Mouse (Mus musculus) testis, postnatal 10 days (tissue): ENCODE measurements around the gene Xirp1.

ENCODE experiments used
- DNase-seq: peaks from one replicate; pipeline ENCODE4 v3.0.0; 2021; ENCODE audit warnings: low spot score

Gene Xirp1

GRCm38 (mm10) chr9:120023086-120023811 lies at the start of gene Xirp1:
TSS of gene Xirp1 (minus strand) at chr9:120023598.
- DNase-seq = no peak

- peak; percentile 87 for DNase-seq
Observed at GRCm38 (mm10) chr9:120073169-120073568, 49.8 kb upstream of the Xirp1 start.

DNA sequence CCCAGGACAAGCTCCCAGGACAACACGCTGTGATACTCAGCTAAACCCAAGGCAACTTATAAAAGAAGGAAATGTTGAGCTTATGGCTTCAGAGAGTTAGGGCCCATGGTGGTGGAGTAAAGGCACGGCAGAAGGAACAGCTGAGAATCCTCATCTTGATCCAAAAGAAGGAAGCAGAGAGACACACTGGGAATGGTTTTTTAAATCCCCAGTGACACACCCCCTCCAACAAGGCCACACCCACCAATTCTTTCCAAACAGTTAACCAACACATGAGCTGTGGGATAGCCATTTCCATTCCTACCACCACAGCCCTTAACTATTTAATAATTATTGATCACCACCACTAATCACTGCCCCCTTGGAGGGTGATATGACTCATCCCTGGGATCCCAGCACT lies 47.9 kb upstream of the Xirp1 start:
- DNase-seq = no peak

GRCm38 (mm10) chr9:120069779-120070178 lies 46.4 kb upstream of the Xirp1 start, which contains the start of gene Cx3cr1:
TSS of gene Cx3cr1 (minus strand) at chr9:120069879.
- DNase-seq = no peak

DNA sequence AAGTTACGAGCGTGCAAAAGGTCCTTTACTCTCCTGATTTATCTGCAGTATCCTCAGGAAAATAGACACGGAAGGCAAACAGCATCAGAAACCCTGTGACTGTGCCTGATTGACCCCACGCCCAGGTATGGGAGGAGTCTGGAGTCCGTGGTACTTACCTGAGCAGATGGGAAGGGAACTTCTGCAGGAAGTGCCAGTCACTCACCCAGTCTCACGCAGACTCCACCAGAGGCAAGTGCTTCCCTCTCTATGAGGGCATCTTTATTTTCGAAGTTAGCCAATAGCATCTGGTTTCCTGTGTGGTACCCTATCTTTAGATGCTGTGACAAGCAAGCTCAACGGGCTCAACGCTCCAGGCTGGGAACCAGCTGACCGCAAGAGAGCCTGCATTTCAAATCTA lies 44.6 kb upstream of the Xirp1 start:
- no peak for DNase-seq

GRCm38 (mm10) chr9:120067609-120068008 lies 44.2 kb upstream of the Xirp1 start:
- DNase-seq = no peak

GRCm38 (mm10) chr9:120064317-120064716 lies 40.9 kb upstream of the Xirp1 start:
- DNase-seq = no peak

DNA sequence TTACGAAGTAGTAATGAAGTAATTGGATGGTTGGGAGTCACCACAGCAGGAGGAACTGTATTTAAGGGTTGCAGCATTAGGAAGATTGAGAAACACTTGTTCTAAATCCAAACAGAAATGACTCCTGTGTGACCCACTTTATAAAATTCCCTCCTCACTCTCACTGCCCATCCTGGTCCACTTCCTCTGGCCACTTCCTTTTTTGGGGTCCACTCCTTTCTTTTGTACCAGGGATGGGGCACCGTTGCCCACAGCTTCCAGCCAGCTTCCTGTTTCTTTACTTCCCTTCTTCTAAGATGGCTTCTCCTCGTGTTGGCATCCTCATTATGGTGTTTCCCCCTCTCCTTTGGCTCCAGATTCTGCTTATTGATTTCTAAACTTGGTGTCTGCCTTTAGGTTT lies 35.3 kb upstream of the Xirp1 start:
- DNase-seq = no peak

DNA sequence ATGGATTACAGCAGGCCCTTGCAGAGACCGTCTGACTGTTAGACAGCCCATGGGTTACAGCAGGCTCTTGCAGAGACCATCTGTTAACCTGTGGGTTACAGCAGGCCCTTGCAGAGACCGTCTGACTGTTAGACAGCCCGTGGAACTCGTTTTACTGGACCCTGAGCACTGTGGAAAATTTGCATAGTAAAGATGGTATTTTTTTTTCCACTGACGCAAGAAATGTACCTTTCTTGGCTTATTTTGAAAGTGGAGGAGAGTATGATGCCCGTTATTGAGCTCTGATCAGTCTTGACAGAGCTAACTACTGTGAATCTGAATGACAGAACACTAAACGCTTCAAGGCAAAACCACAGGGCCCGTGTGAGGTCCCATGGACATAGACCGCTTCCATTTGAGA lies 32.8 kb upstream of the Xirp1 start:
- DNase-seq = no peak

DNA sequence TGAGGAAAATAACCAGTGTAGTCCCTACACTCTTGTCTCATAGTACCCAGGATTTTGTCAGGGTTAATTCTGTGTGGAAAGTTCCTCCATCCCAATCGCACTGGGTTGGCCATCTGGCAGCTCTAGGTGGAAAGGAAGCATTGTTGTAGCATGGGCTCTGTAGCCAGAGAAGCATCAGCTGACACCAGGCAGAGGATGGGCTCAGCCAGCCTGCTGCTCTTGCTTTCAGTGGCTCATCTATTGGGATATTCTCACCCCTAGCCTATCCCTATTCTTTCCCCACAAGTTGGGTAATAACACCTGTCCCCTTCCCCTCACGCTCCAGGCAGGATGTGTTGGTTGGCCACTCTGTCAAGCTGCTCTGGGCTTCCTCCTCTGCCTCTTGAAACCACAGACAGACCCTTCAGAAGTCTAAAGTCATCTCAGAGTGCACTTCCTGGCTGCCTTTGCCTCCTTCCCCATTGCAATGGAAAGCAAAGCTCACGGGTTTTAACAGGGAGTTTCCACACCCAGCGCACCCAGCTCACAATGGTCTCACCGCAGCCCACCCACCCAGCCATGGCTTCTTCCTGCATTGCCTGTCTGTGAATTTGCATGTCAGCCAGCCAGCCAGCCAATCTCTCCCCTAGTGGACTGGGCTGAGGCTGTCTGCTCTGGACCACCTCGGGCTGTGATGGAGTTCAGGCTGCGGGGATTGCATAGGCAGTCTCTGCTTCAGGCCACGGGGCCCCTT lies 31.3 kb upstream of the Xirp1 start:
- DNase-seq = no peak

GRCm38 (mm10) chr9:120049407-120049806 lies 26.0 kb upstream of the Xirp1 start:
- no peak for DNase-seq

GRCm38 (mm10) chr9:120048495-120048894 lies 25.1 kb upstream of the Xirp1 start:
- no peak for DNase-seq

DNA sequence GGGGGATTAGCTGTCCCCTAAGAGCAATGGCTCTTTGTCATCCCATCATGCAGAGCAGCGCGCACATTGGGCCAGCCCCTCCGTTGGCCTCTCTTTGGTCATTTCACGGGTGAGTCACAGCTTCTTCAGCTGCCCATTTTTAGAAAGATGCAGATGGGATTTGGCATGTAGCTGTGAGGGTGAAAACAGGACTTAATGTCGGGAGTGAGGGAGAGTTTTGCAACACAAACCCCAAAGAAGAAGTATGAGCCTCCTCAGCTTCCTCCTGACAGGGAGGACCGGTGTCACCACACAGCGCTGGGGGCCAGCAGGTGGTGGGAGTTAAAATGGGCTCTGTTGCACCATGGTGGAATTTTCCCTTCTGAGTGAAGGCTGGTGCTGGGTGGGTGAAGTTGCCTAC lies 19.7 kb upstream of the Xirp1 start:
- DNase-seq = no peak

GRCm38 (mm10) chr9:120037414-120037813 lies 14.0 kb upstream of the Xirp1 start:
- DNase-seq = no peak

- no peak for DNase-seq
Observed at GRCm38 (mm10) chr9:120034375-120034774, 11.0 kb upstream of the Xirp1 start.

- DNase-seq = no peak
Observed at GRCm38 (mm10) chr9:120032710-120033109, 9.3 kb upstream of the Xirp1 start.

DNA sequence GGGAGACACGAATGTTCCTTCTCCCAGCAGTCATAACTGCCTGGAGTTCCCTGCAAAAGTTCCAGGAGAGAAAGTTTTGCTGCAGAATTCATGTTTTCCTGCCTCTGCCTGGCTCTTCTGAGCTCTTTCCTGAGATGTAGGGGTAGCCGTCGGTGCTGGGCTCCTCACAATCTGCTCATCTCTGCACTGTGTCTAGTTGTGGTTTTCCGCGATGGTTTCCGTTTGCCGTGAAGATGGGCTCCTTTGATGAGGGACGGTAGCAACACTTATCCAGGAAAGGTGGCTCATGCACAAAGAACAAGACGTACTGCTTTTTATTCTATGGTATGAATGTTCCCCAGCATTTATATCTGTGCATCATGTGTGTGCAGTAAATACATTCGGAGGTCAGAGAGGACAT lies 7.0 kb upstream of the Xirp1 start:
- no peak for DNase-seq

DNA sequence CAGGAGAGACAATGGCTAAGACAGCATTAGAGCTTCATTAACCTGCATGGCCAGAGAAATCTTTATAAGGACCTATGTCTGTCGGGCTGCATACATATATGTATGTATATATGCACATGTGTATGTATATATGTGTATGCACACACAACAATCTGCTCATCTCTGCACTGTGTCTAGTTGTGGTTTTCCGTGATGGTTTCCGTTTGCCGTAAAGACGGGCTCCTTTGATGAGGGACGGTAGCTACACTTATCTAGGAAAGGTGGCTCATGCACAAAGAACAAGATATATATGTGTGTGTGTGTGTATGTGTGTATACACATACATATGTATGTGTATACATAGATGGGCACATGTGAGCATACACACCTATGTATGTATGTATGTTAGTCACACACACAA lies 6.5 kb upstream of the Xirp1 start:
- DNase-seq = no peak

GRCm38 (mm10) chr9:120027401-120028151 lies 4.2 kb upstream of the Xirp1 start:
- no peak for DNase-seq

GRCm38 (mm10) chr9:120024625-120025024 lies 1.2 kb upstream of the Xirp1 start:
- DNase-seq = no peak

DNA sequence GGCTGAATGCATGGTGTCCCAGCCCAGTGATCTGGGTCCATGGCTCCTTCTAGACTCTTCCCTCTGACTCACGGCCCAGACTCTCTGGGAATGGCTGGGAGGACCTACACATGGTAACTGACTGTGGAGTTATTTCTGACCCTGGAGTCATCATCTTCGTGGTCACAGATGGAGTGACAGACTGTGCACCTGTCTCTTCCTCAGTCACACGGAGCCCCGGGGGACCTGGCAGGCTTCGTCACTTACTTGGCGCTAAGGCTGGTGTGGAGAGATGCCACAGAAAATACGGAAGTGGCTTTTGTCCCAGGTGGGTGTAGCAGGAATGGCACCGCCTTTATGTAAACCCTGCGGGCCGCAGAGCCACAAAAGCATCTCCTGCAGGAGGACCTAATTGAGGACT lies 773 bp upstream of the Xirp1 start:
- no peak for DNase-seq

DNA sequence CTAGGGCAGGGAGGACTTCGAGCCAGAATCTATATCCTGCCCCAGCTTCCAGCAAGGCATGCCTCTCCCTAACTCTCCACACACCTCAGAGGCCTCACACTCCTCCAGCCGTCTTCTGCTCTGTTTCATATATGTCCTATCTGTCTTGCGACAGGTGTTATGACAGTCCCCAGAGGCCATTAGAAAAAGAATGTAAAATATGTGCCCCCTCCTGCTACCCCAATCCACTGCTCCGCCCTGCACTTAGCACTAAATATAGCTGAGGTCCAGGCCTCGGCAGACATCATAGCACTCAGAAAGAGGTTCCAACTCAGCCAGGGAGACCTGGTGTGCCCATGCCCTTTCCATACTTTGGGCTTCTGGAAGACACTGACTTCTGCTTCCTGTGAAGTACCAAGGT lies 2.2 kb downstream of the Xirp1 start:
- no peak for DNase-seq
